Mouse (Mus musculus) inflammation-experienced regulatory T-cells (primary cell): ENCODE measurements around the gene Ly6f. TPM values are rescaled to one million over a fixed set of nuclear protein-coding genes. Genes with fewer than 3 reads are reported as not detected.

Source experiments
- polyA plus RNA-seq, 2 experiments: library from polyadenylated mRNA; unstranded; fragments of 100-300 nt; shearing (Covaris generic); gene quantifications; one replicate each; pipeline ENCODE4 v1.2.1; 2017

Gene Ly6f
- polyA plus RNA-seq: 1 to 10 TPM in 1 of 2 experiments, not detected in 1; 1.6 TPM

DNA sequence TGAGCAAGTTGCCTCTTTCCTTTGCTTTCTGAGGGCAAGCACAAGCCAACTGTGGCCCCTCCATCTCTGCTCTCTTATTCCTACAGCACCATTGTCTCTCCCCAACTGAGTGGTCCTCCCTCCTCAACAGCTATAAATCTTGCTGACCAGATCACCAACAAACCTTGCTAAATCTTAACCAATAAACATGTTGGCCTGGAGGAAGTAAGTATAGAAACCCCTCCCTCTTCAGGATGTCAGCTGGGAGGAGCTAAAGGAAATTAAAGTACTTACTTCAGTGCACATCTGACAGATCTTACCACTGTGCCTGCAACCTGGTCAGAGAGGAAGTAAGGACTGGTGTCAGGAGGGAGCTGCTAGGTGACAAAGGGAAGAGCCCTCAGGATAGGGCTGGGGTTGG lies at the start of gene Ly6f:
Ly6f (plus strand) TSS at position 301 of the 400 bp plus-strand sequence.

Other genes starting within 250 kb of the Ly6f start
- 100 to 1,000 TPM; 137 to 430 TPM for gene Ly6c1, start 219.6 kb upstream of the Ly6f start, polyA plus RNA-seq
- 100 to 1,000 TPM in 1 of 2 experiments, 1 to 10 TPM in 1; 6.6 to 137 TPM for gene Ly6c2, start 156.5 kb upstream of the Ly6f start, polyA plus RNA-seq
- not detected for gene Ly6g, start 113.2 kb upstream of the Ly6f start, polyA plus RNA-seq
- not detected for gene BC025446, start 52.0 kb upstream of the Ly6f start, polyA plus RNA-seq